Mouse (Mus musculus): ENCODE data around the gene Ppp4c. TPM values are rescaled to one million over a fixed set of nuclear protein-coding genes. Genes with fewer than 3 reads are reported as not detected.
"Not testable (repeated sequence)": the region's sequence is repeated elsewhere in the genome, so short reads cannot be mapped to it uniquely, and the experiment has no call there.

The Ppp4c gene
- polyA plus RNA-seq, 1 experiment = 153 TPM

DNA sequence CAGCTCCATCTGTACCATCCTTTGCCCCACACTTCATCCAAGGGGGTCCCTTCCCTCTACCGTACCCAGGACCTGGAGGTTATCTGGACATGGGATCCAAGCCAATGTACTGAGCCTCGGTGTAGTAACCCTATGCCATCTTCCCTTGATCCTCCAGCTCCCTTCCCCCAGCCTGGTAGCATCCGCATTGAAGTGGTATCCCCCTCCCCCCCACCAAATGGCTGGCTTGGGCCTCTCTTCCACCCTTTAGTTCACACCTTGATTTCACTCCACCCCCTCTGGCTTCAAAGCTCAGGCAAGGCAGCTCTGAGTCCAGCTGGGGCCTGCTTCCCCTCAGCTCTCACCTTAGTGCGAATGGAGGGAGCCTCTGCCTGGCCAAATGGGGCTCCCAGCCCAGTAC lies 7.2 kb downstream of the Ppp4c start:
- H3K4me1 ChIP-seq (ENCODE audit: control insufficient read depth, insufficient read depth, low read length) = peaks cover 5% of the 10 kb centered on the region
- no peak for TF ChIP-seq CTCF (IDR thresholded peaks at IDR 0.05; ENCODE audit: low read depth, low read length)
- TF ChIP-seq POLR2A (IDR thresholded peaks at IDR 0.05; ENCODE audit: borderline replicate concordance, low read depth, low read length) = no peak

DNA sequence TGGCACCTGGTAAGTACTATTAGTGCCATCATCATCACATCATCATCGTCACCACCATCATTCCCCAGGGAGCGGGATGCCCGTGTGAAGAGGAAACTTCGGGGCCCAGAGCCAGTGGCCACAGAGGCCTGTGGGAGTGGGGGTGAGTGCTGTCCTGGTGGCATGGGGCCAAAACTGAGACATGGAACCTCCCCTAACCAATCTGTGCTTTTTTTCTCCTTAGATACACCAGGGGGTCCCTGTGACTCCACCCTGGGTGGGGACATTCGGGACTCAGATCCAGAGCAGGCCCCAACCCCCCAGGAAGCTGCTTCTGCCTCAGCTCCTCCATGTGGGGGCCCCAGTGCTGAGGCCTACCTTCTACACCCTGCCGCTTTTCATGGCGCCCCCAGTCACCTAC lies 7.8 kb downstream of the Ppp4c start:
- no peak overlapping the region for H3K27ac ChIP-seq (ENCODE audit: insufficient read depth, low read depth, low read length)
- peaks cover 8% of the 10 kb centered on the region for H3K4me1 ChIP-seq (ENCODE audit: control insufficient read depth, insufficient read depth, low read length)

More for the DNA sequence above, 7.2 kb downstream of the Ppp4c start:
- no peak overlapping the region for H3K27ac ChIP-seq (ENCODE audit: insufficient read depth, low read depth, low read length)
- H3K4me3 ChIP-seq (ENCODE audit: insufficient read depth, low read length) = no peak overlapping the region

DNA sequence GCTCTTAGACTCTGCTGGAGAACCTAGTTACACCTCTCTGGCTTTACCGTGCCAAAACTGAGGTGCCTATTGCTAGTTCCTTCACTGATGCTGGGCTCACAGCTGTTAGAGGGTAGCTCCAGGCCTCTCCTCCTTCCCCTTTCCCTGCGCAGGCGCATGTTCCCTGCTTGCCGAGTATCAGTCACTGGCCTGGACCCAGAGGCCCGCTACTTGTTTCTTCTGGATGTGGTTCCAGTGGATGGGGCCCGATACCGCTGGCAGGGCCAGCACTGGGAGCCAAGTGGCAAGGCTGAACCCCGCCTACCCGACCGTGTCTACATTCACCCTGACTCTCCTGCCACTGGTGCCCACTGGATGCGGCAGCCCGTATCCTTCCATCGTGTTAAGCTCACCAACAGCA lies 9.6 kb downstream of the Ppp4c start:
- Histone ChIP-seq H3K4me1 (ENCODE audit: control insufficient read depth, insufficient read depth, low read length) (peaks cover 13% of the 10 kb centered on the region), H3K27ac (ENCODE audit: insufficient read depth, low read depth, low read length) (no peak overlapping the region), H3K4me3 (ENCODE audit: insufficient read depth, low read length) (no peak overlapping the region)
- TF ChIP-seq POLR2A (IDR thresholded peaks at IDR 0.05; ENCODE audit: borderline replicate concordance, low read depth, low read length) (no peak), CTCF (IDR thresholded peaks at IDR 0.05; ENCODE audit: low read depth, low read length) (no peak)

More for the DNA sequence above, 7.8 kb downstream of the Ppp4c start:
- no peak overlapping the region for H3K4me3 ChIP-seq (ENCODE audit: insufficient read depth, low read length)
- TF ChIP-seq CTCF (IDR thresholded peaks at IDR 0.05; ENCODE audit: low read depth, low read length) = no peak
- TF ChIP-seq POLR2A (IDR thresholded peaks at IDR 0.05; ENCODE audit: borderline replicate concordance, low read depth, low read length) = no peak

DNA sequence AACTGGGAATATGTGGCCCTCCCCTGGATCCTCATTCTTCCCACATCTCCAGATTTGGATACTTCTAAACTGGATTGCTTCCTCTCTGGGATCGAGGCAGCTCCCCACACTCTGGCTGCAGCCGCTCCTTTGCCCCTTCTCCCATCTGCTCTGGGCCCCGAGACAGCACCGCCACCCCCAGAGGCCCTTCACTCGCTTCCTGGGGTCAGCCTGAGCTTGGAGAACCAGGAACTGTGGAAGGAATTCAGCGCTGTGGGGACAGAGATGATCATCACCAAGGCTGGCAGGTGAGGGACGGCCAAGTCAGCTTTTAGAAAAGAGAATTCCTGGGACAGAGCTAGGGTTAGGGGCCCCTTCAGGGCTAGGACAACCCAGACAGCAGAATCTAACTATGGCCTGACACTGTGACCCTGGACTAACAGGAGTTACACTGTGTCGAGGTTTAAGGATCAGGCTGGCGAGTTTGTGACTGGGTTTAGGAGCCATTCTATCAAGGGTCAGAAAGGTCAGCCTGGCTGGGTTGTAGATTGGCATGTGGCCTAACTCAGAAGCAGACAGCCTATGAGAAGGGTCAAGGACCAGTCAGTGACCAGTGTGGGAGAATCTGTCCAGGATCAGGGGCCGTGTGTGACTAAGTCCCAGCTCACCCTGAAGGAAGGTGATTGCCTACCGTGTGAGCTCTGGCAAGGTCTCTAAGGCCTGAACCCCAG lies 10.5 kb downstream of the Ppp4c start:
- H3K27ac ChIP-seq (ENCODE audit: insufficient read depth, low read depth, low read length) = no peak overlapping the region
- peaks cover 13% of the 10 kb centered on the region for H3K4me1 ChIP-seq (ENCODE audit: control insufficient read depth, insufficient read depth, low read length)
- TF ChIP-seq POLR2A (IDR thresholded peaks at IDR 0.05; ENCODE audit: borderline replicate concordance, low read depth, low read length) (no peak), CTCF (IDR thresholded peaks at IDR 0.05; ENCODE audit: low read depth, low read length) (no peak)
- H3K4me3 ChIP-seq (ENCODE audit: insufficient read depth, low read length) = no peak overlapping the region

DNA sequence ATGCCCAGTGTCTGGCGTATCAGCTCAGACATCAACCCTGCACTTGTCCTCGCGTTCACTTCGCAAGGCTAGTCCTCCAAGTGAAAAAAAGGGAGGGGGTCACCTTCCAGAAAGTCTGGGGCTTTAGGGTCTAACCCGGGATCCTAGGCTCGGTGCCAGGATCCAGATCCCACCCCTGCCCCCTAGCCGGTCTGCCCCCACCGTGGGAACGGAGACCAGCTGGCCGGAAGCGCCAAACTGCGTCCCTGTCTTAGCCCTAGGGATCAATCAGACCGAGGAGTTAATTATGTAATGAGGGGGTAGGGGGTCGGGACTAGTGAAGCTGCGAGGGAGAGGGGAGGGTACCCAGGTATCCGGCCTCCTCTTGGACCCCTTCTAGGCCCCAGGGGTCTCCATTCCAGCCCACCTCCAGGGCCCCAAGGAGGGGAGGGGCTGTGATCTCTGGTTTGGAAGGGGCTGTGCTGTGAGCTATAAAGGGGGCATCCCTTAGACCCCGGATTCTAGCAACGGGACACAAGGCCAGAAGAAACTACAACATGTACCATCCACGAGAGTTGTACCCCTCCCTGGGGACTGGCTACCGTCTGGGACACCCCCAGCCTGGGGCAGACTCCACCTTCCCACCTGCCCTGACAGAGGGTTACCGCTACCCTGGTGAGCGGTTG lies 11.2 kb downstream of the Ppp4c start, which contains the start of gene Tbx6:
Gene Tbx6 (plus strand): TSS at position 513 of the 665 bp plus-strand sequence.
- peak within 1 kb of the TSS; percentile 54 for H3K4me3 ChIP-seq (ENCODE audit: insufficient read depth, low read length)
- H3K4me1 ChIP-seq (ENCODE audit: control insufficient read depth, insufficient read depth, low read length) = peaks cover 17% of the 10 kb centered on the region
- TF ChIP-seq CTCF (IDR thresholded peaks at IDR 0.05; ENCODE audit: low read depth, low read length) = no peak
- TF ChIP-seq POLR2A (IDR thresholded peaks at IDR 0.05; ENCODE audit: borderline replicate concordance, low read depth, low read length) = no peak
- H3K27ac ChIP-seq (ENCODE audit: insufficient read depth, low read depth, low read length) = no peak within 1 kb of the TSS

DNA sequence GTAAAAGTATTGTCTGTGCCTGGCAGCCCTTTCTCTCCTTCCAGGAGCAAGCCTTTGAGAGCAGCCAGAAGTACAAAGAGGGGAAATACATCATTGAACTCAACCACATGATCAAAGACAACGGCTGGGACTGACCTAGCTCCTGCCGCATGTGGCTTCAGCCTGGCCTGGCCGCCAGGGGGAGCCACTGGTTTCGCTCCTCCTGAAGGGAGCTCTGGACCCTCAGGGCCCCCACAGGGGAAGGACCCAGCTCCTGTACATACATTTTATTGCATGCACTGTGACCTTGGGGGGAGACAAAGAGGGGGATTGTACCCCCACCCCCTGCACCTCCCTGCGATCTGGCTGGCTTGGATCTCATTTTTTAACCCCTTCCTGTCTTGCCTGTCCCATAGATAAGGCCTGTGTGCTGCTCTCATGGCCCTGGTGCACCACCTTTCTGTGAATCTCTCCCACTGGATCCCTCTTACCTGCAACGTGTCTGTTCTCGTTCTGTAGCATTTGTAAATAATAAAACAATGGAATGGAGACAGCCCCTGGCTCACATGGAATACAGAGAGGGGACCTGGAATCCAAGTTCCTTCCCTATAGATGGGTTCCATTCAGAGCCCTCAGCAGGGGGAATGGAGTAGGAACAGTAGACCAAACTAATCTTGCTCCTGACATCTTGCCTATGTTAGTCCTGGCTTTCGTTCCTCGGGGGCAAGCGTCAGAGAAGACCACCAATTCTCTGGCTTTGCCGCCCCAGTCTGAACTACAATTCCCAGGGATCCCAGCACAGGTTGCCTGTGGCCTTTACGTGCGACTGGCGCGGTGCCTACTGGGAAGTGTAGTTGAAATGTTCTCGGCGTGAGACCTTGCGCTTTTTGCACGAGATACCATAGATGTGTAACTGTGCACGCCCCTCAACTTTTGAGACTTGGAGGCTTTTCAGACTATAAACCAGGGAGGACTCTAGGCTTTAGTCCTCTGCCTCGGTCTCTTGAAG lies 12.0 kb downstream of the Ppp4c start:
- peak overlapping the region; percentile 54 for H3K4me3 ChIP-seq (ENCODE audit: insufficient read depth, low read length)
- TF ChIP-seq POLR2A (IDR thresholded peaks at IDR 0.05; ENCODE audit: borderline replicate concordance, low read depth, low read length) (no peak), CTCF (IDR thresholded peaks at IDR 0.05; ENCODE audit: low read depth, low read length) (peak; percentile 99)
- peaks cover 25% of the 10 kb centered on the region for H3K4me1 ChIP-seq (ENCODE audit: control insufficient read depth, insufficient read depth, low read length)
- H3K27ac ChIP-seq (ENCODE audit: insufficient read depth, low read depth, low read length) = peak overlapping the region; percentile 12

DNA sequence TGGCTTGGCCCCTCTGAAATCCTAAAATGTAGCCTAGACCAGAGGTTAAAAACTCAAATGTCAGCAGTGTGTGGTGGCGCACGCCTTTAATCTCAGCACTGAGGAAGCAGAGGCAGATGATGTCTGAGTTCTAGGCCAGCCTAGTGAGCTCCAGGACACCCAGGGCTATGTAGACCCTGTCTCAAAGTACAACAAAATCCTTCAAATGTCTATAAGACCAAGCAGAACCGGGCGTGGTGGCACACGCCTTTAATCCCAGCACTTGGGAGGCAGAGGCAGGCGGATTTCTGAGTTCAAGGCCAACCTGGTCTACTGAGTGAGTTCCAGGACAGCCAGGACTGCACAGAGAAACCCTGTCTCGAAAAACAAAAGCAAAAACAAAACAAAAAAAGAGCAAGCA lies 13.2 kb downstream of the Ppp4c start:
- peaks cover 32% of the 10 kb centered on the region for H3K4me1 ChIP-seq (ENCODE audit: control insufficient read depth, insufficient read depth, low read length)
- not testable (repeated sequence) for H3K4me3 ChIP-seq (ENCODE audit: insufficient read depth, low read length); H3K27ac ChIP-seq (ENCODE audit: insufficient read depth, low read depth, low read length)

DNA sequence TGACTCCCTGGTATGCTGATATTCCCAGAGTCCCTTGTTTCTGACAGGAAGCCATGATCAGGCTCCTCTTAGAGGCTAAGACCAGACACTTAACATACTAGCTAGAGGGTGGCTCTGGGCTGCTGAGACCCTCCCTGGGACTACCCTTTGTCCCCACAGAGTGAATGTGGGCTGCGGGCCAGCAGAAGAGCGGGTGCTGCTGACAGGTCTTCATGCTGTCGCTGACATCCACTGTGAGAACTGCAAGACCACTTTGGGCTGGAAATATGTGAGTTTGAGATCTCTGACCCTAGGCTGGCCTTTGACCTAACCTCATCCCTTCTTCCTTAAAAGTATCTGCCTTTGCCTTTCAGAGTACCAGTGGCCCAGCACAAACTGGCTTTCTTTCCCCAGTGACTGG lies 14.1 kb downstream of the Ppp4c start:
- Histone ChIP-seq H3K27ac (ENCODE audit: insufficient read depth, low read depth, low read length) (no peak overlapping the region), H3K4me1 (ENCODE audit: control insufficient read depth, insufficient read depth, low read length) (peaks cover 41% of the 10 kb centered on the region), H3K4me3 (ENCODE audit: insufficient read depth, low read length) (0 out of 2 replicates have a peak overlapping the region, but pooled peaks have one; percentile 62)
- TF ChIP-seq CTCF (IDR thresholded peaks at IDR 0.05; ENCODE audit: low read depth, low read length) (no peak), POLR2A (IDR thresholded peaks at IDR 0.05; ENCODE audit: borderline replicate concordance, low read depth, low read length) (no peak)

DNA sequence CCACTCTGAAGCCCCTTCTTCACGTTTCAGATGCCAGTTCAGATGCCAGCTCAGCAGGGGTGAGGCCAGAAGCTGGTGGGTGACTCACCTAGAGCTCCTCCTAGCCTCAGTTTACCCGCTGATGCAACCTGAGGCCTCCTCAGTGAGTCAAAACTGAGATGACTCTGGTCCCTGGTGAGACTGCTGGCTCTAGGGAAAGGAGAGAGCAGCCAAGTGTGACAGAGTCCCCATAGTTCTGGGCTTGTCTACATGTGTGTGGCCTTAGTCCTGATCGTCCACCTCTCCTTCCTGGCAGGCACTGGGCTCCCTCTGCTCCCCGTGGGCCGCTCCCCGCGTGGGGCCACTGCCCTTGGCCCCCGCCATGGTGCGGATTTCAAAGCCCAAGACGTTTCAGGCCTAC lies 14.8 kb downstream of the Ppp4c start:
- H3K4me1 ChIP-seq (ENCODE audit: control insufficient read depth, insufficient read depth, low read length) = peaks cover 45% of the 10 kb centered on the region
- TF ChIP-seq POLR2A (IDR thresholded peaks at IDR 0.05; ENCODE audit: borderline replicate concordance, low read depth, low read length) = no peak
- TF ChIP-seq CTCF (IDR thresholded peaks at IDR 0.05; ENCODE audit: low read depth, low read length) = no peak

More for the DNA sequence above, 14.8 kb downstream of the Ppp4c start:
- Histone ChIP-seq H3K27ac (ENCODE audit: insufficient read depth, low read depth, low read length) (no peak overlapping the region), H3K4me3 (ENCODE audit: insufficient read depth, low read length) (peak overlapping the region; percentile 62)
